Mouse (Mus musculus) kidney, adult 2 months (tissue): ENCODE results near the gene Sox5.

Experiments used
- CTCF ChIP-seq: fragments of 200-500 bp; conservative IDR thresholded peaks from 2 replicates; pipeline ENCODE4 v1.5.1; 2011; ENCODE audit warnings: low read depth, mild to moderate bottlenecking, control low read depth, low read length, moderate library complexity, mixed read lengths; ENCODE audit not compliant: insufficient read depth, insufficient read length
- POLR2A ChIP-seq: fragments of 200-500 bp; IDR thresholded peaks from one replicate; pipeline ENCODE4 v1.6.1; 2011; ENCODE audit warnings: low read depth, low read length, control low read depth

DNA sequence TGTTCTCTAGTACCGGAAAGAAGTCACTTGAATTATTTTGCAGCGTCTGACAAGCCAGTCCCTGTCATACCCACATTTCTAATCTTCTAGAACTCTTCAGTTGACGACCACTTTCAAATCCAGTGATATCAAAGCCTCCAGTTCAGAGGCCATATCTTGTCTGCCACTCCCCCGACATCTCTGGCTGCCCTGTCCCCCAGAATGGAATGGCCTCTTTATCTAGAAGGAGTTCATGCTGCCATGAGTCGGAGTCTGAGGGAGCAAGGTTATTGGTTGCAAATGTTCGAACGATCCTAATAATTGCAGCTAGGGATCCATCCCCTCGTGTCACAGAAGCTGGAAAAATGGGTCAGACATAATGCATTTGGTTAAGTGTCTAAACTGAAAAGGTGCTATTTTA lies 170.9 kb downstream of the Sox5 start:
- TF ChIP-seq CTCF = no peak
- no peak for TF ChIP-seq POLR2A
